Mouse (Mus musculus): ENCODE results near the gene Izumo1r.

The Izumo1r gene

DNA sequence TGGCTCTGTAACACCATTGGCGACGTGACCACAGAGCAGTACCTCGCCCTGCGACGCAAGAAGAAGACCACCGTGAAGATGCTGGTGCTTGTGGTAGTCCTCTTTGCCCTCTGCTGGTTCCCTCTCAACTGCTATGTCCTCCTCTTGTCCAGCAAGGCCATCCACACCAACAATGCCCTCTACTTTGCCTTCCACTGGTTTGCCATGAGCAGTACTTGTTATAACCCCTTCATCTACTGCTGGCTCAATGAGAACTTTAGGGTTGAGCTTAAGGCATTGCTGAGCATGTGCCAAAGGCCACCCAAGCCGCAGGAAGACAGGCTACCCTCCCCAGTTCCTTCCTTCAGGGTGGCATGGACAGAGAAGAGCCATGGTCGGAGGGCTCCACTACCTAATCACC lies 35.4 kb downstream of the Izumo1r start:
- no peak for DNase-seq (ENCODE audit: low read depth, low spot score)

DNA sequence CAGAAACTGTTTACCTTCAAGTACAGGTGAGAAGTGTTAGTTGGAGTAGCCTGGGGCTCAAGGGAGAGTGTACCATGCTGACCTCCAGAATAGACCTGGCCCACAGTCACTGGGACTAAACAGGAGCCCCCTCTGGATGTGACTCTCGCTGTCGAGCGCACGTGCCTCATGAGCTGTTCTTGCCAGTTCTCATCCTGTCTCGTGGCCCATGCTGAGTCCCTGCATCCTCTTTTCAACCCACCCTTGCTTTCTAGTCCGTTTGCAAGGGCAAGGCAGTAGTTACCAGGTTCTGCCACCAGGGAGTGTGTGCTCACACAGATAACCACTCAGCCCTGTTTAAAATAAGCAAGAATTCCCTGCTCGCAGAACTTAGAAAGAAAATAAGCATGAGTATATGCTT lies 36.8 kb downstream of the Izumo1r start:
- DNase-seq (ENCODE audit: low read depth, low spot score): peak; percentile 80

DNA sequence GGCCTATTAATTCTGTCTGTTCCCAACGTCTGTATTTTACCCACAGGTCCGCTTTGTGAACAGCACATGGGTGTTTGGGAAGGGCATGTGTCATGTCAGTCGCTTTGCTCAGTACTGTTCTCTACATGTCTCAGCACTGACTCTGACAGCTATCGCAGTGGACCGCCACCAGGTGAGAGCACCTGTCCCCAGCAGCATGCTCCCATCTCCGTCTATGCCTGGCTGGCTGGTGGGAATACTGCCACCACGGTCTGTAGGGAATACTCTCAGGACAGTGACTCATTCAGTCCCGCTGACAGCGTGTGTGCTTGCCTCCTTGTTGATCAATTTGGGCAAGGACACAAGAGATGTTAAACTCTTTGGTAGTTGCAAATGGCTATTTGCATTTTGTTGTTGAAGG lies 39.0 kb downstream of the Izumo1r start:
- no peak for DNase-seq (ENCODE audit: low read depth, low spot score)

DNA sequence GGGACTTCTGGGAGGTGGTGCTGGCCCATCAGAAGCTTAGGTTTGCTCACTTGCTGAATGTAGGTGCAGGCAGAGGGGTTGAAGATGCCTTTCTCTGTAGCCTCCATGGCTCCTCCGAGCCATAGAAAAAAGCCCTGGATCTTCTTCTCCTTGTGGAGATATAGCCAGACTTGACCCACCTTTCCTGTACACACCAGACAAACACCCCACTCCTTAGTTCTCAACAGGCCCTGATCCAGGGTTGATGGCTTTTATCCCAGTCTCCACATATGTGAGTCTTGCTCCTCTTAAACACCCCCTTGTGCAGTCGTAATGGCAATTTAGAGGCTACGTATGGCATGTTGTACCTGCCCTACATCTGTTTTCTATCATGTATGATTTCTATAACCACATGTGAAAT lies 40.6 kb downstream of the Izumo1r start:
- DNase-seq (ENCODE audit: low read depth, low spot score): no peak

DNA sequence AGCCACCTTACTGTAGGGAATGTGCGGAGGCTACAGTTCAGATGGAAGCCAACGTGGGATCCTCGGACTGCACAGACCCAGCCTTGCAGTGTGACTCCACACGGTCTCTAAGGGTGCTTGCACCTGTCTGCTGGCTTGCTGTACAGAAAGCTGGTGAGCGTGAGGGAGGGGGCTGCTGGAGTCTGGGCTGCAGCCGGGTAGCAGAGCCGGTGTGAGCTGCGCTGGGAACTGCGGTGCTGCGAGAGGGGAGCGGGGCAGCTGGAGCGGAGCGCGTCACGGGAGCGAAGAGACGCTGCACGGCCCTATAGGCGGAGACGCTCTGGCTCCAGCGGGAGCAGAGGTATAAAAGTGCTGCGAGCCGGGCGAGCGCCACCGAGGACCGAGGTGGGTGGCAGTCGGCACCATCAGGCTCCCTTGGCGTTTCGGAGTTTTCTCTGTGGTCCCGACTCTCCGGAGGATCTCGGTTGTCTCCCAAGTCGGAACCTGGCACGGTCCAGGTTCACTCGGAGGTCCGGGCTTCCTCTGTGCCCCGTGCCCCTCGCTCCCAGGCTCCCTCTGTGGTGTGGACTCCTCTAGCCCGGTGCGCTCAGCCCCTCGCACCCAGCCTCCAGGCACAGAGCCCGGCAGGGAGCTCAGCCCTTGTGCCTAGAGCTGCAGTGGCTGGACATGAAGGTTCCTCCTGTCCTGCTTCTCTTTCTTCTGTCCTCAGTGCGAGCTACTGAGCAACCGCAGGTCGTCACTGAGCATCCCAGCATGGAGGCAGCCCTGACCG lies 43.7 kb downstream of the Izumo1r start, which contains the start of gene Gpr83:
Gpr83 (plus strand) TSS at position 343 of the 772 bp plus-strand sequence.
- peak; percentile 85 for DNase-seq (ENCODE audit: low read depth, low spot score)

DNA sequence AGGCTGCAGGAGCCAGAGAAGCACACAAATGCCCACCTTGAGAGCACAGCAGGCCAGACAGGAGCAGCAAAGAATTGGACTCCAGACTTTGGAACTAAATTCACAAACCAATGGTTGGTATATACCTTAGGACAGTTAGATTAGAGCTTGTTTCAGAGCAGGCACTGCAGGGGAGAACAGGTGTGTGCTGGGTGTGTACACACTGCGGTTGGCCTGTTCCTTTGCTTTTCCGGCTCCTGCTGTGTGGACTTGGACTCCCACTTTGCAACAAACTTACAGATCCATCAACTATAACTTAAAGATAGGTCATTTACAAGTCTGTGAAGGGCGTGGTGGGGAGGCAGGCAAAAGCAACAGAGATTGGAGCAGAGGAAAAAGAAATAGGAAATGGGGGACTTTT lies 45.0 kb downstream of the Izumo1r start:
- DNase-seq (ENCODE audit: low read depth, low spot score): no peak

DNA sequence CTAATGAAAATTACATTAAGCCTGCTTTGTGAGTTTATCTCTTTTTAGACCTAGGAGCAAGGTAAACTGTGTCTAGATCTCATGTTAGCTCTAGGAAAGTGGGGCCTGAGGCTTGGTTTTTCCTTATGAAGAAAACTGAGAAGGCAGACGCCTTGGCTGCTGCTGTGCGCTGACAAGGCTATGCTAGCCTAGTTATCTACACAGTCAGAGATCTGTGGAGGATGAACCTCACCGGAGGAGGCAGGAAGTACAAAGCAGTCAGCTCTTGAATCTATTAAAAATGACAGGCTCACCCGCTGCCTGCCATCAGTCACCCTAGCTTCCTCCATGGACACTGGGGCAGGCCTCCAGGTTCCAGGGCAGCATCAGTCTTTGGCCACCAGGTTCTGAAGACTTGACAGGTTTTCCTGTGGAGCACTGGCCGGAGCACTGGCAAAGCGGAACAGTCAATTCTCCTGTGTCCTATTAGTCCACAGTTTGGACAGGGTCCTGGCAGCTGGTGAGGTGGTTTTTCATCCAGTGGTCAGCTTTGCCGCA lies 45.5 kb downstream of the Izumo1r start:
- no peak for DNase-seq (ENCODE audit: low read depth, low spot score)

DNA sequence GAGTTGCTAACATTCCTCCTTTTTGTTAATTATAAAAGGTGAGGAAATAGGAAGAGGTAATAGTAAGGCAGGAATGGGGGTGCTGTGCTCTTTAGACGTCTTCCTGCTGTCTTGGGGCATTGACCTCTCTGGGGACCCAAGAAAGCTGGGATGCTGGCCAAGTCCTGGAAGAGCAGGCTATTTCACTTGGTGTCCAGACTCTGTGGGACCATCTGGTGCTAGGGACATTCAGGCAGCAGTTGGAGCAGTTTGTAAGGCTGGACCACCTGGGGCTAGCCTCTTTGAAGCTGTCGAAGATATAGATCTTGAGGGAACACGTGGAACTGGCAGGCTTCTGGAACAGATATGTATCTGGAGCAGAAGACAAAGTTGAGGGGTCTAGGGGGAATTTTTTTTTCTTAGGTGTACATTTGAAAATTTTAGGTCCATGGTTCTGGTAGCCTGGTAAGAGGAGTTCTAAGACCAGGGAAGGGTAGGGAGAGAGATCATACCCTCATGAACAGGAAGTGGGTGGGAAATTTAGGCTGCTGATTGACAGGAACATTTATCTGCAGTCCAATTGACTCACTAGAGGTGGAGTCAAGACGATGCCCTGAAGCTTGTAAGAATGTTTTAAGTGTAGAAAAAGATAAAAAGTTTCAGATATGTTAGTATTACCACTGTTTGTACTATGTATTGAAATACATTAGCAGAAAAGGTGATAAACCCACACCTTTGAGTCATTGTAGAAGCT lies 46.7 kb downstream of the Izumo1r start:
- no peak for DNase-seq (ENCODE audit: low read depth, low spot score)

DNA sequence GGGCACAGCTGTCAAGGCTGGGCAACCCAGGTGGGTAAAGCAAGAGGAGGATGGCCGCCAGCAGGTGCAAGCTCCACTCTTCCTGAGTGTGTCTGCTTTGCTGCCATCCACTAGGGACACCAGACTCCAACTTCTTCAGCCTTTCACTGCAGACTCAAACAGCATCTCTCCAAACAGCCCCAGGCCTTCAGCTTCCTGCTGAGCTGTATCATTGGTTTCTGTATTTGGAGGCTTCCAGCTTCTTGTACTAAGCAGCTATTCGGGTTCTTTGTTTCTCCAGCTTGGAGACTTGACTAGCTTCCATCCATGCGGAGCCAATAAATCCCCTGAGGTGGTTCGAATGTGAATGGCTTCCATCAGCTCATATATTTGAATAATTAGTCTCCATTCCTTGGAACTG lies 49.2 kb downstream of the Izumo1r start:
- DNase-seq (ENCODE audit: low read depth, low spot score): peak; percentile 33

DNA sequence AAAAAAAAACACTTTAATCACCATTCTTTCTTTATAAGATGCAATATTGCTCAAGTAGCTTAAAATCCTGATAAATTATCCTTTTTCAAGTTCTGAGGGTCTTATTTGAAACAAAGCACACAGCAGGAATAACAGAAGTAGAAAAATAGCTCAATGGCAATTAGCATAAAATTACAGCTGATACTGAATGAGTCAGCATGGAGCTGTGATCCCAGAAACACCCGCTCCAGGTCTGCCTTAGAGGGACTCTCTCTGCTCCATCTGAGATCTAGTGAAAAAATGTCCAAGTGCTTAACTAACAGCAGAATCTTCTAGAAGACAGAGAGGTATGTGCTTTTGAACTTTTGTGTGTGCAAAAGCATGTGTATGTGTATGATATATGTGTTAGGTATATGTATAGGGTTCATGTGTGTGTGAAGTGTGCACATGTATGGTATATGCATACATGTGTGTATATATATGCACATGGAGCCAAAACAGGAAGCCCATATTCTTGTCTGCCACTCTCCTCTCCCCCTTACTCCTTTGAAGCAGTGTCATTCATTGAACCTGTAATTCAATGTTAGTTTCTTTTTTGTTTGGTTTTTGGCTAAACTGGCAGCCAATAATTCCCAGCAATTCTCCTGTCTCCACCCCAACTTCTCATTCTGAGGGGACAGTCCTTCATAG lies 55.3 kb downstream of the Izumo1r start:
- DNase-seq (ENCODE audit: low read depth, low spot score): peak; percentile 68

DNA sequence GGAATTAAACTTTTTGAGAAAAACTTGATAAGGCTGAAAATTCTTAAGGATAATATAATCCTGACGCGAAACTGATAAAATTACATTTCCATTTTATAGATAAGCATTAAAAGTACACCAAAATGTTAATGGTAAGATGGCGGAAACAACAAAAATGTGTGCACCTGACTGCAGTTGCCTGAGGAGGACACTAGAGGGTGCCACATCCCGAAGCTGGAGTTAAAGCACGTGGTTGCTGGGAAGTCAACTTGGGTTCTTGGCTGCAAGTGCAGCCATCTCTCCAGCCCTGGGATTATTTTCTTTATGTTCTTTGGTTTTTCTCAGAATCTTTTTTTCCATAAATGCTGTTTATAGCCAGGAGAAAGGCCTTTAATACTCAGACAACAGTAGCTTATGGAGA lies 57.3 kb downstream of the Izumo1r start:
- DNase-seq (ENCODE audit: low read depth, low spot score): peak; percentile 33

DNA sequence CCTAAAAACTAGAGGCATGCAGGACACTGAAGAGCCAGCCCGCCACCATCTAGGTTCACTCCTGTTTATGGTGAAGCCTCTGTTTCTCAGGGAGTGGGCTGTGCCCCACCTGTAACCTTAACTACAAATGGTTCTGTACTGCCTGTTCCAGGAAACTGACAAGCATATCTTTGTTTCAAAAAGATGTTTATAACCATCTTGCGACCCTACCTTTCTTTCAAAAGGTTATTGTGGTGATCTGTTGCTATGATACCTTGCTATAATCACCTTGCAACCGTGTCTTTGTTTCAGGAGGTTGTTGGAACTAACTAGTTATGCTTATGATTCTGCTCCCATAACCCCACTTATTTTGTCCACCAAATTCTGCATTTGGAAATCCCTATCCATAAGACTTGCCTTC lies 59.8 kb downstream of the Izumo1r start:
- DNase-seq (ENCODE audit: low read depth, low spot score): no peak

DNA sequence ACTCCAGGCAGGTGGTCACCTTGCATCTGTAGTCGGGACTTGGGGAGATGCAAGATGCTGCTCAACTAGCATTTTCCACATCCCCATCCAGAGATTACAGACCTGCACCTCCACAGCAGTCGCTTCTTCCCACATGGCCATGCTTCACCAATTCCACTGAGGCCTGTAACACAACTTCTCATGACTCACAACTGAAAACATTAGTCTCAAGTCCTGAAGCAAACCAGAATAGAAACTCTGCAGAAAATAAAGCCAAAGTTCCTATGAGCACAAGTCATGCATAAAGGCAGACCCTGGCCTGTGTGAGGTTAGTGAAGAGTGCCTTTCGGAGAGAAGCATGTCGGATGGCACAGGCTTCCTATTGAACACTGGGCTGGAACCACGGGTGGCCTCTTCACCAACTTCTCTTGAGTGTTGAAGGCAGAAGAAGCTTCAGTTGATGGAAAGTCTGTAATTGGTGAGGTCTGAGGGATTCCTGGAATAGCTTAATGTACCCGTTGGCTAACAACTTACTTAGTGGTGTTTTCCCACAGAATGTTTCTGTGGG lies 60.4 kb downstream of the Izumo1r start:
- DNase-seq (ENCODE audit: low read depth, low spot score): peak; percentile 17

DNA sequence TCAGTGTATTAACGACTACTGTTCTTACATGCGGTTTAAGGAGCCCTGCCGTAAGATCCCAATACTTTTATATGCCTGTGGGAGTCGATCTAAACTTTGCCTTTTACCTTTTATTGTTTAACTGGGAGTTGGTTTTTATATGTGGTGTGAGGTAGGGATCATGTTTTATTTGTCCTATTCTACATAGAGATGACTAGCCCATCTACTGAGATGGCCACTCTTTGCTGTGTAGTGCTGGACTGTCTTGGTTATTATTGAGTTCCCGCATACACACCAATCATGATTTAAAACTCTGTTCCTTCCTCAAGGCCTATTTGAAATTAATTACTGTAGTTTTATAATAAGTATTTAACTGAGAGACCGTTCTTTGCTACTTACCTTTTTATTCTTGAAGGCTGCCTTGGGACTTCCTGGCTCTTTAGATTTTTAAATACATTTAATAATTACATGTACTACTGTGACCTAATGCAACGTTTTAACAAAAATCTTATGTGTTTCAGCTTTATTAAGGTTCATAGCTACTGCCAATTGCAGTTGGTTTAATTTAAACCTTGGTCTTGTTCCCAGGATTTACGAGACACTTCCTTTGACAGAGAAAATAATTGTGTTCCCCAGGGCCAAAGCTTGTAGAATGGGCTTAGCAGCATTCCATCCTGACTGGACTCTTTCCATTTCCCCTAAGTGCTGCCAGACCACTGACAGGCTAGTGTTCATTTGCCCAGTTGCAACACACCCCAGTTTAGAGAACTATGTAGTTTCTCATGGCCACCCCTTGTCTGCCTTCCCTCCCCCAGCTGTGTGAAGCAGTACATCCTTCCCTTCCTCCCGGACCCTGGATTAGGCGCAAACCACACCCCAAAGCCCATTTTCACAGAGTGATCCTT lies 61.6 kb downstream of the Izumo1r start:
- peak; percentile 31 for DNase-seq (ENCODE audit: low read depth, low spot score)

DNA sequence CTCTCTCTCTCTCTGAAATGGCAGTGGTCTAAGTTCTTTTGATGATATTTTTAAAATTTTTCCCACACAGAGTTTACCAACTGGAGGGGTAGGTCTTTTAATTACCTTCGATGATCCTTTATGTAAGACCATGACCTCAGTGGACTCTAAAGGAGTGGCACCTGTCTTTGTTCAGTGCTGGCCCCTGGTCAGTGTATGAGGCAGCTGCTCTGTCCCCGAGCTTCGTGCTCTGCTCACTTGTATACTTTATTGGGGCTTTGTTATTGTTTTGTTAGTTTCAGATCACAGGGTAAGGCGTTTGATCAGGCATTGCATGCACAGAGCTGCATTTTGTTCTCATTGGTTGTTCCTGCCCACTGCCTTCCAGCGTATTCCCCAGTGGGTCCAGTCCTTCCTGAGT lies 63.8 kb downstream of the Izumo1r start:
- DNase-seq (ENCODE audit: low read depth, low spot score): no peak

DNA sequence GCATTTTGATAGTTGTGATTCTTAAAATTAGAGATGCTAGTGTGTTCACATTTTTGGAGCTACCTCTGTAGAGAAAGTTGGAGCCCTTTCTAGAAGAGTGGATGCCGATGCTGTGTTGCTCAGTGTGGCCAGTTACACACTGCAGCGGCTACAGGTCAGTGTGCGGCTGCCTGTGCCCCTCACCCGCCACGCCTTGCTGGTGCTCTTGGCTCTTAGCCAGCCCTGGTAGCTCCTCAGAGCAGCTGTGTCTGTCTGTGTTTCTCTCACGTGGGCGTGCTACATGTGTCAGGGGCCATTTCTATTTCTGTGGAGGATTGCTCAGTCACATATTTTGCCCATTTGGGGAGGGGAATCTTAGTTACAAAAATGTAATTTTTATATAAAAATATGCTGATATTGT lies 64.2 kb downstream of the Izumo1r start:
- peak; percentile 57 for DNase-seq (ENCODE audit: low read depth, low spot score)

Measured in brain, adult 2 months (tissue).